Mouse (Mus musculus) adrenal gland (tissue): Measurements from ENCODE around the gene Plppr5.

Source experiments
- intact Hi-C: fragments of 180-260 bp; cut with DNase I; formaldehyde crosslinking; loops from one replicate; pipeline ENCODE4 v1.15.1; 2025
- long read RNA-seq, 2 experiments: library from polyadenylated mRNA; unstranded; transcript quantifications; one replicate each; pipeline ENCODE4 v2.0.0; 2020; ENCODE audit warnings: borderline replicate concordance in 1 of 2; ENCODE audit not compliant: insufficient replicate concordance in 1 of 2

Gene Plppr5
- long read RNA-seq, experiment 1, full-length matches to known transcripts, result 3 of 3 reads
- long read RNA-seq, experiment 1, partial matches to known transcripts, result 0 of 3 reads
- long read RNA-seq, experiment 1, other reads (novel, unspliced or antisense), result 0 of 3 reads
- long read RNA-seq, experiment 2, result 0 reads

GRCm38 (mm10) chr3:117574529-117575252 is at the start of gene Plppr5:
Gene Plppr5 (plus strand): TSS chr3:117574836.
- intact Hi-C loops, result no loop called here

GRCm38 (mm10) chr3:117549899-117550298 is 24.7 kb upstream of the Plppr5 start:
- intact Hi-C loops, result no loop called here

DNA sequence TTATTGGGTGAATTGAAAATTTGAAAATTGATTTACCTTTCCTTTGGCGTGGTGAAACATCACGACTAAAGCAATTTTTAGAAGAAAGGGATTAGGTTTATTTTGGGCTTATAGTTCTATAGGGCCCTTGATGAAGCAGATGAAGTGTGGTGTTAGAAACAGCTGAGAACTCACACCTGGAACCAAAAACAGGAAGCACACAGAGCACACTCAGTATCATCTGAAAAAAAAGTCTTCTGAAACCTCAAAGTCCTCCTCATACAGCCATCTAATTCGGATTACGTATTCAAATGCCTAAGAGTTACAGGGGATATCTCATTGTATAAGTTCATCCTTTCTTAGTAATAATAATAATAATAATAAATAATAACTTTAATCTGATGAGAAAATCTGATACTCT is 24.1 kb upstream of the Plppr5 start:
- intact Hi-C loops, result no loop called here

- intact Hi-C loops, result no loop called here
Observed at GRCm38 (mm10) chr3:117556972-117557371, 17.7 kb upstream of the Plppr5 start.

- intact Hi-C loops, result no loop called here
Observed at GRCm38 (mm10) chr3:117575253-117575927, 754 bp downstream of the Plppr5 start.

DNA sequence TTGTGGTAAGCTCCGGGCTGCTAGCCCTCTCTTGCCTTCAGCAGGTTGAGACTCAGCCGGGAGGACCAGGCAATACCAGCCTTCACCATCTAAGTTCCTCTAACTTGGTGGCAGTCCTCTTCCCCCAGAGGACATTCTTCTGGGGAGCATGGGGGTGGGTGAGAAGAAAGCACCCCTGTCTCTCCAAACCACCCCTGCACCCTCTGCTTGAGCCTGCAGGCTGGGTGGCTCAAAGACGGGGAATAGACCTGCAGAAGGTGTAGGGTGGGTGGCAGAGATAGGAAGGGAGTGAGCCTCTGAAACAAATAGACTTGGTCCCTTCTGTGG is 1.3 kb downstream of the Plppr5 start:
- intact Hi-C loops, result no loop called here

DNA sequence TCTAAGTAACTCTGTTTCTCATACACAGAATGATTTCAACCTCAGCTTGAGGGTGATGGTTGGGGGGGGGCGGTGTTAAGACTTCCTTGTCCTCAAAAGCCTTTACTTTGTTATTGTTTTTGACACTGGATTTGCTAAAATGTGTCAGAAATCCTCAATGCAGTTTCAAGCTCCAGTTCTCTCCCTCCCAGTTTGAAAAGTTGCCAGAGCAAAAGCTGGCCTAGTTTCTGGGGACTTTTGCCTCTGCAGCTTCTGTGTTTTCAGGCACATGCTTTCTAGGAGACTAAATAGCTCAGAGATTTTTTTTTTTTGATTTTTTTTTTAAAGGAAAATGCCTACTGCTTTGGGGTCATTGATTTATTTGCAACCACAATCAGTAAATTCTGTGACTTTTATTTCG is 2.7 kb downstream of the Plppr5 start:
- intact Hi-C loops, result no loop called here

DNA sequence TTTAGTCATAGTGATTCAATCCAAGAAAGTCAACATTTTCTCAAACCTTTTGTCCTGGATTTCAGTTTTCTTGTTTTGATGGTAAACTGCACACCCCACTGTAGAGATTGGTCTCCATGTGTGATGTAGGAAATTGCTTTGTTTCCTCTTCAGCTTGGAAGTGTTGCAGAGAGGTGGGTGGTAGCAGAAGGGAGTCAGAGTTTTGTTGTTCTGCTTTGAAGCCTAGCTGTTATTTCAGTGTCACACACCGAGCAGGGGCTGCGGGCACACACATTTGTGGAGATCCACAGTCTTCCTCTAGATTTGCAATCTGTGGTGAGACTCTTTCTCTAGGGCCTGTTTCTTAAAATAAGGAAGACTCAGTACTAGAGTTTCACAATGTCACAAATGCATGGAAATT is 8.0 kb downstream of the Plppr5 start:
- intact Hi-C loops, result no loop called here

DNA sequence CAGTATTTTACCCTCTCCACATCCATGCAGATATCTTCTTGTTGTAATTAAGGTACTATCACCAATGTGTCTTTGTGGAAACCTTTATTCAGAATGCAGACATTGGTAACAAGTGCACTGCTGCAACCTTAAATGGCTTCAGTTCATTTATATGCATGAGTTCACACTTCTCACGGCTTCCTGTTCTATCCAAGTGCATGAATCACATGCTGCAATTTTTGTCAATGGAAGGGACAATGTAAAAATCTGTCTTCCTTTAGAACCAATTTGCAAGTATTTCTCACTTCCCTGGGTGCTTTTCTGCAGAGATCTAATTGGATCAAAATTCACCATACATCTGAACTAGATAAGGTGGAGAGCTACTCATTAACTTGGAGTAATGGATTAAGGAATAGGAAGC is 27.8 kb downstream of the Plppr5 start:
- intact Hi-C loops, result no loop called here

DNA sequence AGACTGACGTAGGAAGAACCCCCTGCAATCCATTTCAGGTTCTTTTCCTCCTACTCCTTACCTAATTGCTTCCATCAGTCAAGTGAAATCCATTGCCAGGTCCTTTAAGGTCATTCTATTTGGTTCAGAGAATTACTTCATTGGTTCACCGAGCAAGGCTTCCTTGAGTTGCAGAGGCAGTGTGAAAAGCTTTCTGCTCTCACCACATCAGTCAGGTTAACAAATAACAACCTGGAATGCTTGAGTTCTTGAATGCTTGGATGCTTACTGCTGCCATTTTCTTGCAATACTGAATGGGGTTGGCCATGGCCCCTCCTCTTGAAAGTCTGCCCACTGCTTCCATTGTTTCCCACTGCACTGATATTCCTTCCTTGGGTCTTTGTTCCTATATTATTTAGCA is 28.8 kb downstream of the Plppr5 start:
- intact Hi-C loops, result no loop called here

GRCm38 (mm10) chr3:117606383-117606782 is 31.7 kb downstream of the Plppr5 start:
- intact Hi-C loops, result no loop called here

DNA sequence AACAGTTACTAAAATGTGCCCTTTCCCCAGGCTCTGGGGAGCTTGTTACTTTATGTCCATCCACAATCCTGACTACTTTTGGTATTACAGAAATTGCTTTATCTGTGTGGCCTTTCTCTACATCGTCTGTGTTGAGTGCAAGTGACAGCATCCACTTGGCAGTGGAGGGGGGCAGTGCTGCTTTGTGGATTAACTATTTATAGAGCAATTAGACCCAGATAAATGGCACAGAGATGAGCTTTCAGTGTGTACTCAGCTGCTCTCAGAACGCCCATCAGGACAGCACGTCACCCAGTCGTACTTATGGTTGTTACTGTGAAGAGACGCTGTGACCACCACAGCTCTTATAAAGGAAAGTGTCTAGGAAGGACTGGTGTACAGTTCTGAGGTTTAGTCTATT is 36.8 kb downstream of the Plppr5 start:
- intact Hi-C loops, result no loop called here

DNA sequence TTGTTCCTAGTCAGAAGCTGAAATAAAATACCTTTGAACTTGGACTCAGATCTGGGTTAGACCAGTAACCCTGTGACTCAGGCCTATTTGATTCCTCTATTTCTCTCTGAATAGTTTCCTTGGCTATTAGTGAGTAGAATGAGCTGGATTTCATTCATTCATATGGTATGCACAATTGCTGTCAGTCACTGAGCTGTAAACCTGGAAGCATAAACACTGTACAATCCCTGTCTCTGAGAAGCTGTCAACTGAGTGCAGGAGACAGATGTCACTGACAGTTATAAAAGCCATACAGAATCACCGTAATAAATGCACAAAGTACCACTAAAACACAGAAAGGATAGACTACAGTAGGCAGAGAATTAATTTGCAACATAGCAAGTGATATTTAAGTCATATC is 40.2 kb downstream of the Plppr5 start:
- intact Hi-C loops, result no loop called here

- intact Hi-C loops, result no loop called here
Observed at GRCm38 (mm10) chr3:117625257-117626001, 50.8 kb downstream of the Plppr5 start.

DNA sequence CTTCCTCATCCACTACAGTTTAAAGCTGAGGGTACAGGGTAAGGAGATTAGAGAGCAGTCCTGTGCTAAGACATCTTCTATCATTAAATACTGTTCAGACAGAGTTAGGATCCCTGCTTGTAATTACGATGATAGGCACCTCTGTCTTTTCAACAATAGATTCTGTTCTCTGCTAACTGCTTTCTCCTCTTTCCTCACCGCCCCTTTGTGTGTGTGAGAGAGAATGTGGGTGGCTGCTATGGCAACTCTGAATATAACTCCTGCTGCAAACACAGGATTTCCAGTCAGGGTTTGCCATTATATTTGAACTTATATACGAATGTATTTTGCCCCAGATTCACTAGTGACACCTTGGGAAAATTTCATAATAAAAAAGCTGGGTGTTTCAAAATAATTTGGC is 54.2 kb downstream of the Plppr5 start:
- intact Hi-C loops, result no loop called here

DNA sequence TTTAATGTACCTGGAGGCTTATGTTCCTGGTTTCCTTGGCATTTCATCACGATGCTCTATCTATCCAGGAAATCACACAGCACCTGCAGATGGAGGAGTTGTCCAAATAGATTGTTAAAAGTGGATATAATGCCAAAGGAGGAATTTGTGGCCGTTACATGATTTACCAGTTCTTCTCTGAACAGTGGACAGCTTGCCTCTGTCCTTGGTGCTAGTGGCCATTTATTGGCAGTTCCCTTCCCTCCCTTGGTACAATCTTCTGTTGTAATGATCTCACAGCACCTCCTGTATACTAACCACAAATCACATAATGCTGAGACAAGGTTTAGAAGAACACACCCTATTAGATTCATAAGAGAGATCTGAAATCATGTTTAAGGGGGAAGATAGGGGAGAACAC is 55.7 kb downstream of the Plppr5 start:
- intact Hi-C loops, result no loop called here

GRCm38 (mm10) chr3:117648612-117649011 is 74.0 kb downstream of the Plppr5 start:
- intact Hi-C loops, result no loop called here

GRCm38 (mm10) chr3:117664316-117664715 is 89.7 kb downstream of the Plppr5 start:
- intact Hi-C loops, result no loop called here

DNA sequence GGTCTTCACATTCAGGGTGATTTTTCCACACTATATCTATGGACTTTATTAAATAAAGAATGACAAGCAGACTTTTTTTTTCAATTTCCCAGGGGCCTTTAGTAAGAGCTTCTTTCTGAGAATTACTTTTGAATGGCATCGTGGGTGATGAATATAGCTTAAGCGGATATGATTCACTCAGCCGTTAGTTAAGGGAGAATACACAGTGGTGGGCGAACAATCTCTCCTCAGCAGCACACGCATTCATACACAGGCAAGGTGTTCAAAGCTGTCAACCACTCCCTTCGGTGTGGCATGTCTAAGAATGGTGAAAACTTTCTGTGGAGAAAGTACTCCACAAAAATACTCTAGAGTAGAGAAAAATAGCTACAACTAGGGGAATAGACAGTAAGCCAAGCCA is 104.6 kb downstream of the Plppr5 start:
- intact Hi-C loops, result no loop called here

- intact Hi-C loops, result no loop called here
Observed at GRCm38 (mm10) chr3:117684640-117685039, 110.0 kb downstream of the Plppr5 start.

DNA sequence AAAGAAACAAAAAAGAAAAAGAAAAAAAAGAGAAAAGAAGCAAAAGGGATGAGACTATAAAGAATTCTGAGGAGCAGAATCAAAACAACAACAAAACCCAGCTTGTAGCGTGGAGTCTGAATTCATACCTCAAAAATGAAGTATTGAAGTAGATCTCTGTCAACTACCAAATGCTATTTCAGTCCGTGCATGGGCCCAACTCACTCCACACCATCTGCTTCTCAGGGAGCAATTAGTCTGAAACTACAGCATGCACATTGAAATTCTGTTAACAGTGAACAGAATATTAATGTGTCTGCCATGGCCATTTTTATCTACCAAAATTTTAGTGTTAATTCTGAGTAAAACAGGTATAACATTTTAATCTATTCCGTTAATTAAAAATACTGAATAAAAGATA is 111.4 kb downstream of the Plppr5 start:
- intact Hi-C loops, result no loop called here

GRCm38 (mm10) chr3:117686648-117687047 is 112.0 kb downstream of the Plppr5 start:
- intact Hi-C loops, result no loop called here
